Mouse (Mus musculus) 416B (cell line): ENCODE data around the gene Rtcb.

ENCODE experiments used
- DNase-seq: peaks from one replicate; pipeline ENCODE4 v3.0.0; 2011; ENCODE audit warnings: low read depth

Gene Rtcb

GRCm38 (mm10) chr10:85936280-85936965, 21.2 kb downstream of the Rtcb start:
- no peak for DNase-seq

GRCm38 (mm10) chr10:85929962-85930361, 27.7 kb downstream of the Rtcb start:
- no peak for DNase-seq

- no peak for DNase-seq
Observed at GRCm38 (mm10) chr10:85929208-85929591, 28.4 kb downstream of the Rtcb start.

GRCm38 (mm10) chr10:85928499-85929207, 29.0 kb downstream of the Rtcb start:
- no peak for DNase-seq

- no peak for DNase-seq
Observed at GRCm38 (mm10) chr10:85927676-85928445, 29.8 kb downstream of the Rtcb start, which contains the start of gene Ascl4. Gene Ascl4, plus strand, starts transcription at chr10:85927681.

- DNase-seq, result peak; percentile 96
Observed at GRCm38 (mm10) chr10:85916498-85917309, 40.9 kb downstream of the Rtcb start, which contains the start of gene Prdm4. Gene Prdm4, minus strand, starts transcription at chr10:85917142.
